Mouse (Mus musculus) cerebellum, adult 2 months (tissue): Measurements from ENCODE around the gene BC049715. TPM values are rescaled to one million over a fixed set of nuclear protein-coding genes. Genes with fewer than 3 reads are reported as not detected.

Experiments used
- DNase-seq, 2 experiments: peaks; one replicate each; pipeline ENCODE4 v3.0.0; 2021
- H3K27ac ChIP-seq: fragments of 200-500 bp; 2 replicates; pipeline ENCODE4 v1.5.1; 2012; ENCODE audit warnings: low read length, control low read depth, inconsistent platforms; ENCODE audit not compliant: insufficient read depth
- H3K27me3 ChIP-seq: fragments of 200-500 bp; 2 replicates; pipeline ENCODE4 v1.6.1; 2012; ENCODE audit warnings: inconsistent platforms, mild to moderate bottlenecking, low read length, moderate library complexity; ENCODE audit not compliant: control insufficient read depth, insufficient read depth
- H3K4me1 ChIP-seq: fragments of 200-500 bp; 2 replicates; pipeline ENCODE4 v1.6.1; 2011; ENCODE audit warnings: low read length; ENCODE audit not compliant: control insufficient read depth, insufficient read depth
- H3K4me3 ChIP-seq: fragments of 200-500 bp; replicated peaks from 2 replicates; pipeline ENCODE3; 2011; ENCODE audit warnings: mild to moderate bottlenecking, low read depth, low read length, control low read depth; ENCODE audit not compliant: insufficient read depth
- CTCF ChIP-seq: fragments of 200-500 bp; IDR thresholded peaks from 2 replicates; pipeline ENCODE4 v1.5.1; 2011; ENCODE audit warnings: low read depth, mild to moderate bottlenecking, control low read depth, low read length, moderate library complexity, borderline replicate concordance; ENCODE audit not compliant: insufficient read depth
- POLR2A ChIP-seq: fragments of 200-500 bp; IDR thresholded peaks from 2 replicates; pipeline ENCODE4 v1.6.1; 2011; ENCODE audit warnings: low read length, control low read depth, borderline replicate concordance; ENCODE audit not compliant: insufficient read depth
- WGBS: fragments of 180-500 bp; shearing (Covaris S2); methylation state at CpG from one replicate; pipeline ENCODE4 v1.1.7; 2018; 5-methylcytosine and 5-hydroxymethylcytosine counted together
- polyA plus RNA-seq: library from polyadenylated mRNA; depleted of rRNA; stranded (reverse); fragments of >200 nt; gene quantifications from 2 replicates; pipeline ENCODE4 v1.2.3, GENCODE M21; 2012

The BC049715 gene
- polyA plus RNA-seq, 1 experiment = 0.38 TPM

DNA sequence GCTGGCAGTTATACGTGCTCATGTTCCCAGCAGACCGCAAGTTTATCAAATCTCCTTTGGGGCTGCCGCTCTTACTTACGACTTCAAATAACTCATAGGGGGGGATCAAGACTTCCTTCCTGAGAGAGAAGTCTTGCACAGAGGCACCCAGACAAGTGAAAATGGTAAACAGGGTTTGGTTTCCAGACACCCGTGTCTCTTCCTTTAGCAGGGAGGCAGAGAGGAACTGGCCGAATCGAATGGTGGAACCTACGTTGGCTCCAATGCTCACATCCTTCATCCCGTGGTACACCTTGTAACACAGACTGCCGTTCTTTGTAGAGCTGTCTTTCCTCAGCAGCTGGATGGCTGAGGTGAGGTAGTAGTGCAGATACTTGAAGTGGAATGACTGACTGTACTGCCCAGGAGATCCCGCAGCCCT, 26.9 kb downstream of the BC049715 start:
- 90% methylated on average over 11 of the region's 11 CpGs for WGBS

DNA sequence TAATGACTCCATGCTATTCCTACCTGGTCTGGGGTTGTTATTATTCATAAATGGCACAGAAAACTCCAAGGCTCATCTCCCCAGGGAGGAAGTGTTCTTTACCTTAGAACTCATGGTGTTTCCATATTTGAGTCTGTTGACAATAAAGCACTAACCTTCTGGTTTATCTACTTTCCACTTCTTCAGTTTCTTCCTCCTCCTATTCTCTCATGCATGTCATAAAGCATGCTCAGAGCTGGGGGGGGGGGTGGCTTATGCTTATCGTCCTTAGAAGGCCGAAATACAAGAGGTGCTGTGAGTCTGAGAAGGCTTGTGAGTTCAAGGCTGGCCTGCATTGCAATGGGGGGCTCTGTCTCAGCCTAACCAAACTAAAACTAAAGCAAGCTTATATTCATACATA, 27.8 kb downstream of the BC049715 start:
- TF ChIP-seq POLR2A = no peak
- TF ChIP-seq CTCF = no peak
- Histone ChIP-seq H3K4me1 (no peaks in the 10 kb centered on the region), H3K27ac (no peak overlapping the region), H3K4me3 (no peak overlapping the region), H3K27me3 (no peaks in the 10 kb centered on the region)
- no peak for DNase-seq
- WGBS = 77% methylated on average over 2 of the region's 2 CpGs

More for the DNA sequence above, 26.9 kb downstream of the BC049715 start:
- H3K4me3 ChIP-seq = no peak overlapping the region
- H3K4me1 ChIP-seq = no peaks in the 10 kb centered on the region
- TF ChIP-seq CTCF = no peak
- no peak for TF ChIP-seq POLR2A
- no peak overlapping the region for H3K27ac ChIP-seq
- no peak for DNase-seq
- no peaks in the 10 kb centered on the region for H3K27me3 ChIP-seq

DNA sequence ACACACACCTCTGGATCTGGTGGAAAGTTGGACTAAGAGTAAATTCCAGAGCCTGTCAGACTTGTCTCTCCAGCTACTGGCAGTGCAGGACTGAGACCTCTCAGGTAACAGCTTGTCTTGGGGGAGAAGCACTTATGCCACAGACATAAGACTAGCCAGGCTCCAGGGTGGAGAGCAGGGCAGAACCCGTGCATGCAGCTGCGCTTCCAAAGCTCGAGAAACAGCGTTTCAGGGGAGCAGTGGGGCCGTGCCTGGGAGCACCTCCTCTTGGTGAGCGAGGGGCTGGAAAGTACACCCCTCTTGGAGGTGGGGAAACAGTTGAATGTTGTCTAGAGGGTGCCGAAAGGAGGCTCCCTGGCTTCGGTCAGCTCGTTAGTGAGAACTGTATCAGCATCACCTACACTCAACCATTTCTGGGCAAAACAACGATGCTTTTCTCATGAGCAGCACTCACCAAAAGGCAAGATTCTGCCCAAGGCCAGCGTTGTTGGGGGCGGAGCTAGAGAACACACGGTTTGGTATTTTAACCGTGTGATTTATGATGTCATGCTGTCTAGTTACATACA, 28.7 kb downstream of the BC049715 start:
- Histone ChIP-seq H3K4me1 (no peaks in the 10 kb centered on the region), H3K27me3 (no peaks in the 10 kb centered on the region), H3K27ac (no peak overlapping the region), H3K4me3 (no peak overlapping the region)
- DNase-seq = no peak
- 67% methylated on average over 14 of the region's 14 CpGs for WGBS
- no peak for TF ChIP-seq CTCF
- TF ChIP-seq POLR2A = no peak

DNA sequence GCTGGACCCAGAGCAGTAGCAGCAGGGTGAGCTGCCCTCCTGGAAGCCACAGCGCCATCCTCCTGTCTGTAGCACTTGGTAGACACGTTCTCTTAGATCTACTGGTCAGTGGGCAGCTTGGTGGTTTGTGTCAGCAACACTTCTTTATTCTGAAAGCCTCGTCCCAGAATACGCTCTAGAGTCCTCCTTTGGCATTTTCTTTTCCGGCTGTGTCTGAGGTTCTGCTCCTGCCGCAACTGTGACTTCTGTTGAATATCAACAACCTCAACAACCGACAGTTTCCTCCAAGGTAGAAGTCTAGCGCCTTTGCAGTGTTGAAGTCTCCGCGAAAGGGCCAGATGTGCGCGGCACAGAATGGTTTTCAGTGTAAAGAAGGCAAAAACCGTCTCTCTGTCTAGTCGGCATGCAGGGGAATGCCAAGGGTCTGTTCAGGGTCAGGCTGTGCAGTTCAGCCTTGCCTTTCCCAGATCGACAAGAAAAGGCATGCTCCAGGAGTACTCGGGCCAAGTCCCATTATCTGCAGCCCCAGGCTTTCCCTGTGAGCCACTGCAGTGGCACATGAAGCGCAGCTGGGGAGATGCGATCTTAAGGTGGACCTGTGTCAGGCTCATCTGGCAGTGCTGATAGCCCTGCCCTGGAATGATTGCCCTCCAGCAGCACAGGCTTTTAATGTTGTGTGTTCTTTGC, 29.9 kb downstream of the BC049715 start, which contains the start of gene Art4:
Art4 (minus strand) TSS at position 548 of the 687 bp plus-strand sequence.
- H3K4me3 ChIP-seq = no peak within 1 kb of the TSS
- H3K4me1 ChIP-seq = no peaks in the 10 kb centered on the region
- 74% methylated on average over 18 of the region's 18 CpGs for WGBS
- H3K27me3 ChIP-seq = no peaks in the 10 kb centered on the region
- H3K27ac ChIP-seq = no peak within 1 kb of the TSS
- no peak for DNase-seq
- TF ChIP-seq POLR2A = no peak
- no peak for TF ChIP-seq CTCF

DNA sequence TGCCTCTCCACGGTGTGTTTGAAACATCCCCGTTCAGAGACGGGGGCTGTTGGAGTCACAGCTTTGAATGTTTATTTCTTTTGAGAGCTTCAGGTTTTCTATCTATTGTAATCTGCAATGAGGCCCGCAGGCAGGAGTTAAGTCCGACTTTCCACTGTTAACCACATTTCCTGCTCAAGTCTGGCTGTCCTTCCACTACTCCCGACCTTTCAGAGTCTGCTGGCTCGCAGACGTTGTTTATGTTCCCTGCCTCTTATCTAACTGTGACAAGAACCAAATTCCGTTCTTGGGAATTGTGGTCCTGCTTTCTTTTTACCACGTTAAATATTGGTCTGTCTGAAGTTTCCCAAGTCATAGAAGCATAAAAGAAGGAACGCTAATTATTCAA, 30.4 kb downstream of the BC049715 start:
- H3K27ac ChIP-seq = no peak overlapping the region
- no peaks in the 10 kb centered on the region for H3K27me3 ChIP-seq
- WGBS = 71% methylated on average over 11 of the region's 11 CpGs
- no peaks in the 10 kb centered on the region for H3K4me1 ChIP-seq
- H3K4me3 ChIP-seq = no peak overlapping the region
- no peak for DNase-seq
- no peak for TF ChIP-seq CTCF
- no peak for TF ChIP-seq POLR2A

DNA sequence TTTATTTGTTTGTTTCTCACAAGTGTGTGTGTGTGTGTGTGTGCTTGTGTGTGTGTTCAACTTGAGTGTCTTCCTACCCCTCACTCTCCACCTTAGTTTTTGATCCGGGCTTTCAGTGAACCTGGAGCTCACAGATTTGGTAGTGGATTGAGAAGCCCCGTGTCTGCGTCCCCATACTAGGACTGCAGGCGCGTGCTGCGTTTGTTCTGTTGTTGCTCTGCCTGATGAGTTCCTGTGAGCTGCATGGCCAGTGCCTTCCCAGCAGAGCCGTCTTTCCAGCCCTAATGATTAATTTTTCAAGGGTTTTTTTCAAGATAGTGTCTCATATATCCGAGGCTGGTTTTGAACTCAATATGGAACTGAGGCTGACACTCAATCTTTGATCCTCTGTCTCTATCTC, 31.0 kb downstream of the BC049715 start:
- no peak overlapping the region for H3K27ac ChIP-seq
- TF ChIP-seq CTCF (no peak), POLR2A (no peak)
- 83% methylated on average over 8 of the region's 8 CpGs for WGBS
- H3K27me3 ChIP-seq = no peaks in the 10 kb centered on the region
- H3K4me3 ChIP-seq = no peak overlapping the region
- DNase-seq = no peak
- no peaks in the 10 kb centered on the region for H3K4me1 ChIP-seq

DNA sequence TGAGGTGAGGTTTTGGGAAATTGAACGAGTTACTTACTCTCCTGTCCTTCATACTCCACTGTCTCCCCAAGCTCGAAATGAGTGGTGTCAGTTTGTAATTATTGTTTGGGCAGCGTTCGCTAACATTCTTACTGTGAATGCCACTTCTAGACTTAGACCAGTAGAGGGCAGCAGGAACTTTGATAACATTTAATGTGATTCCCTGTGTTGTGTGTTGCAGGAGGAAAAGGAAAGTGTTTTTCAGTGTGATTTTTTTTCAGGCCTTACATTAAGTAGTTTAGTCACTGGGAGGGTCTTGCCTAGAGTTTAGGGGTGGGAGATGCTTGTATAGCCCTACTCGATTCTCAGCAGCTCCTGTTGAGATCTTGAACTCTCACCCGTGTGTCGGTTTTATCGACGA, 33.6 kb downstream of the BC049715 start:
- Histone ChIP-seq H3K4me1 (no peaks in the 10 kb centered on the region), H3K27me3 (no peaks in the 10 kb centered on the region), H3K27ac (no peak overlapping the region), H3K4me3 (no peak overlapping the region)
- DNase-seq = peak in 1 of 2 experiments; percentile 17
- TF ChIP-seq CTCF (peak; percentile 19; the same call in 1 of the 2 replicates), POLR2A (no peak)
- 36% methylated on average over 9 of the region's 9 CpGs for WGBS

DNA sequence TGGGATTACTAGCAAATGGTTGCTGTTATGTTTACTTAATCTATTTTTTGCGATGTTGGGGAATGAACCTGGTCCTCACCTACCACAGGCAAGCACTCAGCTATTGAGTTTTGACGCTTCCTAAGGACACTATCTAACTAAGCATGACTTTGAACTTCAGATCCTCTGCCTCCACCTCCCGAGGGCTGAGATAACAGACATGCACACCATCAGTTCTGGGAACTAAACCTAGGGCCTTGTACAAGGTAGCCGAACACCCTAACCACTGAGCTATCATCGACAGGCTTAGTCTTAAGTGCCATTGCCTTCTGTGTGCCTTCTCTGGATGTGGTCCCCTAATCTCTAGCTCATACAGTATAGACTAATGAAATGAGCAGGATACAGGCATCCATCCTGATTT, 37.9 kb downstream of the BC049715 start:
- no peak overlapping the region for H3K4me3 ChIP-seq
- WGBS = 93% methylated on average over 5 of the region's 5 CpGs
- no peaks in the 10 kb centered on the region for H3K27me3 ChIP-seq
- TF ChIP-seq CTCF (no peak), POLR2A (no peak)
- H3K27ac ChIP-seq = no peak overlapping the region
- no peaks in the 10 kb centered on the region for H3K4me1 ChIP-seq
- DNase-seq = no peak
